Mouse (Mus musculus): ENCODE data around the gene Rnf187.

The Rnf187 gene

GRCm38 (mm10) chr11:58947798-58948528 lies 9.2 kb upstream of the Rnf187 start:
- no peak for DNase-seq (ENCODE audit: low read depth, low spot score)

GRCm38 (mm10) chr11:58947306-58947705 lies 8.6 kb upstream of the Rnf187 start:
- DNase-seq (ENCODE audit: low read depth, low spot score) = no peak

GRCm38 (mm10) chr11:58944136-58944535 lies 5.4 kb upstream of the Rnf187 start:
- no peak for DNase-seq (ENCODE audit: low read depth, low spot score)

- DNase-seq (ENCODE audit: low read depth, low spot score) = no peak
These were observed 348 bp upstream of the Rnf187 start for GRCm38 (mm10) chr11:58939088-58939439.

- DNase-seq (ENCODE audit: low read depth, low spot score) = no peak
These were observed 807 bp downstream of the Rnf187 start for GRCm38 (mm10) chr11:58937909-58938308.

- no peak for DNase-seq (ENCODE audit: low read depth, low spot score)
These were observed 7.1 kb downstream of the Rnf187 start for GRCm38 (mm10) chr11:58931576-58931975.

GRCm38 (mm10) chr11:58930254-58930653 lies 8.5 kb downstream of the Rnf187 start:
- no peak for DNase-seq (ENCODE audit: low read depth, low spot score)

GRCm38 (mm10) chr11:58929641-58930040 lies 9.1 kb downstream of the Rnf187 start:
- no peak for DNase-seq (ENCODE audit: low read depth, low spot score)

GRCm38 (mm10) chr11:58929055-58929454 lies 9.7 kb downstream of the Rnf187 start:
- no peak for DNase-seq (ENCODE audit: low read depth, low spot score)

GRCm38 (mm10) chr11:58927790-58928651 lies 10.7 kb downstream of the Rnf187 start:
- no peak for DNase-seq (ENCODE audit: low read depth, low spot score)

GRCm38 (mm10) chr11:58927053-58927452 lies 11.7 kb downstream of the Rnf187 start:
- DNase-seq (ENCODE audit: low read depth, low spot score) = no peak

- no peak for DNase-seq (ENCODE audit: low read depth, low spot score)
These were observed 12.1 kb downstream of the Rnf187 start for GRCm38 (mm10) chr11:58926651-58927050.

GRCm38 (mm10) chr11:58922420-58922819 lies 16.3 kb downstream of the Rnf187 start:
- no peak for DNase-seq (ENCODE audit: low read depth, low spot score)

GRCm38 (mm10) chr11:58918759-58919158 lies 20.0 kb downstream of the Rnf187 start:
- DNase-seq (ENCODE audit: low read depth, low spot score) = no peak

GRCm38 (mm10) chr11:58917745-58918366 lies 20.9 kb downstream of the Rnf187 start, which contains the start of gene Btnl10:
Gene Btnl10, plus strand, starts transcription at chr11:58917908.
- DNase-seq (ENCODE audit: low read depth, low spot score) = no peak

- no peak for DNase-seq (ENCODE audit: low read depth, low spot score)
These were observed 21.6 kb downstream of the Rnf187 start for GRCm38 (mm10) chr11:58916879-58917744.

- no peak for DNase-seq (ENCODE audit: low read depth, low spot score)
These were observed 24.2 kb downstream of the Rnf187 start for GRCm38 (mm10) chr11:58914461-58915028.

- DNase-seq (ENCODE audit: low read depth, low spot score) = no peak
These were observed 24.9 kb downstream of the Rnf187 start for GRCm38 (mm10) chr11:58913776-58914175.

- DNase-seq (ENCODE audit: low read depth, low spot score) = no peak
These were observed 33.9 kb downstream of the Rnf187 start for GRCm38 (mm10) chr11:58904838-58905237.

- DNase-seq (ENCODE audit: low read depth, low spot score) = no peak
These were observed 34.4 kb downstream of the Rnf187 start for GRCm38 (mm10) chr11:58904410-58904718.

All from embryo, embryonic 11.5 days (tissue).